Mouse (Mus musculus) liver, embryonic 15.5 days (tissue): ENCODE data around the gene F2. TPM values are rescaled to one million over a fixed set of nuclear protein-coding genes. Genes with fewer than 3 reads are reported as not detected.
"Not testable (repeated sequence)": the region's sequence is repeated elsewhere in the genome, so short reads cannot be mapped to it uniquely, and the experiment has no call there.

Experiments
- ATAC-seq: fragments of 200-750 bp; cut with Nextera tagmentation; 2 replicates; pipeline ENCODE4 v1.8.0; 2017; ENCODE audit warnings: moderate number of reproducible peaks, mild to moderate bottlenecking, moderate library complexity; ENCODE audit not compliant: insufficient read depth
- H3K27ac ChIP-seq: fragments of 300-500 bp; sonication (generic); replicated peaks from 2 replicates; pipeline ENCODE4 v1.5.1; 2015; ENCODE audit warnings: mild to moderate bottlenecking, inconsistent platforms
- H3K27me3 ChIP-seq: fragments of 300-500 bp; sonication (generic); 2 replicates; pipeline ENCODE4 v1.6.1; 2015; ENCODE audit warnings: mild to moderate bottlenecking, inconsistent platforms
- H3K36me3 ChIP-seq: fragments of 300-500 bp; sonication (generic); replicated peaks from 2 replicates; pipeline ENCODE4 v1.6.1; 2015; ENCODE audit warnings: moderate library complexity, mild to moderate bottlenecking, inconsistent platforms
- H3K4me1 ChIP-seq: fragments of 300-500 bp; sonication (generic); replicated peaks from 2 replicates; pipeline ENCODE4 v1.6.1; 2015; ENCODE audit warnings: inconsistent platforms
- H3K4me2 ChIP-seq: fragments of 300-500 bp; sonication (generic); 2 replicates; pipeline ENCODE4 v1.6.1; 2015; ENCODE audit warnings: moderate library complexity, mild to moderate bottlenecking, inconsistent platforms
- H3K4me3 ChIP-seq: fragments of 300-500 bp; sonication (generic); replicated peaks from 2 replicates; pipeline ENCODE4 v1.5.1; 2015; ENCODE audit warnings: mild to moderate bottlenecking, inconsistent platforms
- H3K9ac ChIP-seq: fragments of 300-500 bp; sonication (generic); 2 replicates; pipeline ENCODE4 v1.6.1; 2015; ENCODE audit warnings: moderate library complexity, mild to moderate bottlenecking, inconsistent platforms
- H3K9me3 ChIP-seq: fragments of 300-500 bp; sonication (generic); replicated peaks from 2 replicates; pipeline ENCODE4 v1.6.1; 2016; ENCODE audit warnings: inconsistent platforms
- WGBS: fragments of 180-500 bp; shearing (Covaris S2); methylation state at CpG from one replicate; pipeline ENCODE4 v1.1.7; 2015; ENCODE audit warnings: mixed read lengths; ENCODE audit not compliant: insufficient replicate concordance; 5-methylcytosine and 5-hydroxymethylcytosine counted together
- polyA plus RNA-seq: library from polyadenylated mRNA; unstranded; fragments of >200 nt; fragmentation: Nextera tagmentation; extraction: Ambion mirVana; gene quantifications from 2 replicates; pipeline ENCODE4 v1.2.1, GENCODE M21; 2015

Gene F2
- polyA plus RNA-seq, 1 experiment from 2014 or later: 365 TPM

DNA sequence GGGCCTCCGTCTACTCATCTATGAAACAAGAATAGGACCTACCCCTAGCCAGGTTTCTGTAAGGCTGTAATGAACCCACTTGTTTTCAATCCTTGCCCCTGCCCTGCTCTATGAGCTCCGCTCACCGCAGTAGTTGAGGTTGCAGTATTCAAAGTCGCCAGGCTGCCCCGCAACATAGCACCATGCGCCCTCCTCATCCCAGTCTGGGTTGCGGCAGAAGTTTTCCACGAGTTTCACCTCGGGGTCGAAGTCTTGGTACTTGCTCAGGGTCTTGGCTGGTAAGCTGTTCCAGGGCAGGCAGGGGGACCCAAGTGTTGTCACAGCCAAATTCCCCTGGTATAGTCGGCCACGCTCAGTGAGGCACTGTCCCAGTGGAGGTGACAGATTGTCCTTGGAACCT lies 5.8 kb downstream of the F2 start:
- Histone ChIP-seq H3K9me3 (no peaks in the 10 kb centered on the region), H3K27ac (no peak overlapping the region), H3K4me1 (peaks cover 23% of the 10 kb centered on the region), H3K4me2 (no peak overlapping the region), H3K36me3 (peaks cover 6% of the 10 kb centered on the region), H3K4me3 (no peak overlapping the region), H3K27me3 (no peaks in the 10 kb centered on the region), H3K9ac (no peak overlapping the region)
- ATAC-seq: no peak
- WGBS: 84% methylated on average over 12 of the region's 12 CpGs

GRCm38 (mm10) chr2:91629682-91630081 lies 6.5 kb downstream of the F2 start:
- Histone ChIP-seq H3K4me1 (peaks cover 16% of the 10 kb centered on the region), H3K9ac (no peak overlapping the region), H3K27me3 (no peaks in the 10 kb centered on the region), H3K4me2 (no peak overlapping the region), H3K36me3 (peaks cover 6% of the 10 kb centered on the region), H3K4me3 (no peak overlapping the region), H3K27ac (no peak overlapping the region), H3K9me3 (no peaks in the 10 kb centered on the region)
- no peak for ATAC-seq
- WGBS: 74% methylated on average over 18 of the region's 18 CpGs

DNA sequence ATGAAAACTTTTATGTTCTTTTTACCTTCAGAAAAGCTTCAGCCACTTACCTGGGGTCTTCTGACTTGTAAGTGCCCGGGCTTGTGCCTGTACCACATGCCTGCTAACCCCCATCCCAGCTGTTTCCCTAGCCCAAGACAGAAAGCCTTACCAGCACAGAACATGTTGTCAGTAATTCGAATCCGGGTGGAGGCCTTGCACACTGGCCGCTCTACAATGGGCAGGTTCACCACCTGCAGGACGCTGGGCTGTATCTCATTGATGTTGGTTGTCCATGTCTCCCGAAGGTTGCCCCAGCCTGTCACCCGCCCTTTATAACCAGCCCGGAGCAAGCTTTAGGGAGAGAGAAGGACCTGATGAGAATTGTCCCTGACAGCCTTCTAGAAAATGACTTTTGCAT lies 8.0 kb downstream of the F2 start:
- peaks cover 17% of the 10 kb centered on the region for H3K36me3 ChIP-seq
- H3K4me3 ChIP-seq: no peak overlapping the region
- H3K4me2 ChIP-seq: no peak overlapping the region
- no peak for ATAC-seq
- no peaks in the 10 kb centered on the region for H3K9me3 ChIP-seq
- no peak overlapping the region for H3K9ac ChIP-seq
- peaks cover 7% of the 10 kb centered on the region for H3K4me1 ChIP-seq
- WGBS: 72% methylated on average over 8 of the region's 8 CpGs
- H3K27me3 ChIP-seq: no peaks in the 10 kb centered on the region
- no peak overlapping the region for H3K27ac ChIP-seq

DNA sequence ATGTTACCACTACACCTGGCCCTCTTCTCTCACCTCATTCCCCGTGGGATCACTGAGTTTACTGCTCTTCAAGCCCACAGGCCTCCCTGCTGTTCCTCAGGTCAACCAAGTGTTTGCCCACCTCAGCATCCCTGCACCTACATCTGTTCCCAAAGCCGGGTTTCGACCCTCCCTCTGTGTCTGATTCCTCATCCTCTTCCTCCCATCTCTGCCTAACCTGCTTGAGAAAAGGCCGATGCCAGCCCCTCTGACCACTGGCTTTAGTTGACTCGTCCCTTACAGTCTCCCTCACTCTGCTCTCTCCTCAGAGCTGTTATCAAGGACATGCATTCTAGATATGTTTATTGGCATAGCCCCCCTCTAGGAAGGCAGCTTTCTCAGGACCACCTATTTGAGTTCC lies 8.7 kb downstream of the F2 start:
- Histone ChIP-seq H3K4me2 (no peak overlapping the region), H3K27me3 (no peaks in the 10 kb centered on the region), H3K36me3 (peaks cover 20% of the 10 kb centered on the region), H3K9ac (no peak overlapping the region), H3K27ac (no peak overlapping the region), H3K4me1 (0 out of 2 replicates have a peak, but pooled peaks cover 3% of the 10 kb centered on the region), H3K4me3 (no peak overlapping the region), H3K9me3 (no peaks in the 10 kb centered on the region)
- ATAC-seq: no peak
- 52% methylated on average over 5 of the region's 5 CpGs for WGBS

DNA sequence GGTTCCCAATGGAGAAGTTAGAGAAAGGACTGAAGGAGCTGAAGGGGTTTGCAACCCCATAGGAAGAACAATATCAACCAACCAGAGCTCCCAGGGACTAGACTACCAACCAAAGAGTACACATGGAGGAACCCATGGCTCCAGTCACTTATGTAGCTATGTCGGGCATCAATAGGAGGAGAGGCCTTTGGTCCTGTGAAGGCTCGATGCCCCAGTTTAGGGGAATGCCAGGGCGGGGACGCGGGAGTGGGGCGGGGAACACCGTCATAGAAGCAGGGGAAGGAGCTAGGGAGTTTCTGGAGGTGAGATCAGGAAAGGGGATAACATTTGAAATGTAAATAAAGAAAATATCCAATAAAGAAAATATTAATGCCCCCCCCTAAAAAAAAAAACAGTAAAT lies 12.8 kb downstream of the F2 start:
- H3K36me3 ChIP-seq: peaks cover 56% of the 10 kb centered on the region

DNA sequence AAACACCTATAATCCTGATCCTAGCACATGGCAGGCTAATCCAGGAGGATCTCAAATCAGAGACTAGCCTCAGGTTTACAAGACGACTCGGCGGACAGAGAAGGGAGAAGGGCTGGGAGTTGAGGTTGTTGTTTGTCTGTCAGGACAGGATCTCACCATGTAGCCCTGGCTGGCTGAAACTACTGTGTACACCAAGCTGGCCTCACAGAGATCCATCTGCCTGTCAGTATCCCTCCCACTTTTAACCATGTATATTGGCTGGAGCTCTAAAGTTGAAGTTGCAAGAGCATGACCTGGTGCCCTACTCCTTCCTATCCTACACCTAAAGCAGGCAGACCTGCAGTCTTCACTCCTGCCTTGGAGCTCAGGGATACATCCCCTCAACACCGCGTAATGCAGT lies 13.9 kb downstream of the F2 start:
- H3K4me1 ChIP-seq: no peaks in the 10 kb centered on the region
- 89% methylated on average over 5 of the region's 5 CpGs for WGBS
- no peak overlapping the region for H3K4me2 ChIP-seq
- no peaks in the 10 kb centered on the region for H3K27me3 ChIP-seq
- no peaks in the 10 kb centered on the region for H3K9me3 ChIP-seq
- ATAC-seq: no peak
- H3K27ac ChIP-seq: no peak overlapping the region
- H3K4me3 ChIP-seq: no peak overlapping the region
- no peak overlapping the region for H3K9ac ChIP-seq
- H3K36me3 ChIP-seq: peaks cover 67% of the 10 kb centered on the region

More for the DNA sequence above, 12.8 kb downstream of the F2 start:
- not testable (repeated sequence) for H3K27me3 ChIP-seq, H3K9me3 ChIP-seq, H3K27ac ChIP-seq, H3K4me2 ChIP-seq, ATAC-seq, H3K4me3 ChIP-seq, H3K4me1 ChIP-seq, H3K9ac ChIP-seq
- WGBS: 88% methylated on average over 7 of the region's 7 CpGs

GRCm38 (mm10) chr2:91609370-91609769 lies 26.8 kb downstream of the F2 start:
- H3K27ac ChIP-seq, ATAC-seq: not testable (repeated sequence)
- peaks cover 80% of the 10 kb centered on the region for H3K36me3 ChIP-seq

GRCm38 (mm10) chr2:91602389-91602788 lies 33.8 kb downstream of the F2 start:
- no peak overlapping the region for H3K4me2 ChIP-seq
- H3K27ac ChIP-seq: no peak overlapping the region
- no peak overlapping the region for H3K4me3 ChIP-seq
- H3K36me3 ChIP-seq: peaks cover 88% of the 10 kb centered on the region
- H3K9ac ChIP-seq: no peak overlapping the region
- no peaks in the 10 kb centered on the region for H3K9me3 ChIP-seq
- 81% methylated on average over 4 of the region's 4 CpGs for WGBS
- H3K4me1 ChIP-seq: no peaks in the 10 kb centered on the region
- no peak for ATAC-seq
- H3K27me3 ChIP-seq: no peaks in the 10 kb centered on the region

More at GRCm38 (mm10) chr2:91609370-91609769, 26.8 kb downstream of the F2 start:
- H3K4me3 ChIP-seq, H3K27me3 ChIP-seq, H3K4me1 ChIP-seq, H3K4me2 ChIP-seq, H3K9me3 ChIP-seq, H3K9ac ChIP-seq: not testable (repeated sequence)

- WGBS: 86% methylated on average over 4 of the region's 4 CpGs
- Histone ChIP-seq H3K9ac (no peak overlapping the region), H3K4me3 (no peak overlapping the region), H3K27me3 (no peaks in the 10 kb centered on the region), H3K27ac (no peak overlapping the region), H3K4me2 (no peak overlapping the region), H3K9me3 (no peaks in the 10 kb centered on the region), H3K36me3 (peaks cover 90% of the 10 kb centered on the region), H3K4me1 (no peaks in the 10 kb centered on the region)
- no peak for ATAC-seq
These were observed 35.7 kb downstream of the F2 start for GRCm38 (mm10) chr2:91600475-91600874.

- no peak overlapping the region for H3K4me3 ChIP-seq
- no peaks in the 10 kb centered on the region for H3K9me3 ChIP-seq
- WGBS: 81% methylated on average over 1 of the region's 1 CpGs
- no peaks in the 10 kb centered on the region for H3K27me3 ChIP-seq
- no peaks in the 10 kb centered on the region for H3K4me1 ChIP-seq
- no peak overlapping the region for H3K4me2 ChIP-seq
- peaks cover 69% of the 10 kb centered on the region for H3K36me3 ChIP-seq
- no peak overlapping the region for H3K27ac ChIP-seq
- ATAC-seq: no peak
- no peak overlapping the region for H3K9ac ChIP-seq
These were observed 50.0 kb downstream of the F2 start for GRCm38 (mm10) chr2:91586242-91586641.

DNA sequence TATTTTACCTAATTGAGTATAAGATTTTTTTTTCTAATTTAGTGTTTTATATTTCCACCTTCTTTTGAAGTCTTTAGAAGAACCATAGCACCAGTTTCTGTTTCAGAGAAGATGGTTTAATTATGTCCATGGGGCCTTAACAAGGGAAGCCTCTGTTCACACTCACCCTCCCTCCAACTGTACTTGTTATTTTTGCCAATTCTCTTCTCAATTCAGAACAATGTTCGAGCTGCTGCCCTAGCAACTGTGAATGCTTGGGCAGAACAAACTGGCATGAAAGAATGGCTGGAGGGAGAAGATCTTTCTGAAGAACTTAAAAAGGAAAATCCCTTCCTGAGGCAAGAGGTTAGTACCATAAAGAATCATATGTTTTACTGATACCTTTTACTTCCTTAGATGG lies 55.3 kb downstream of the F2 start:
- peaks cover 75% of the 10 kb centered on the region for H3K36me3 ChIP-seq
- no peaks in the 10 kb centered on the region for H3K4me1 ChIP-seq
- H3K27me3 ChIP-seq: no peaks in the 10 kb centered on the region
- H3K9me3 ChIP-seq: no peaks in the 10 kb centered on the region
- no peak overlapping the region for H3K9ac ChIP-seq
- no peak overlapping the region for H3K4me3 ChIP-seq
- no peak for ATAC-seq
- no peak overlapping the region for H3K27ac ChIP-seq
- no peak overlapping the region for H3K4me2 ChIP-seq
- WGBS: 82% methylated on average over 1 of the region's 1 CpGs
